Mouse (Mus musculus) urinary bladder, postnatal 10 days (tissue): ENCODE results near the gene Mrpl12.

Experiments
- DNase-seq: peaks from one replicate; pipeline ENCODE4 v3.0.0; 2022; ENCODE audit warnings: low spot score

The Mrpl12 gene

DNA sequence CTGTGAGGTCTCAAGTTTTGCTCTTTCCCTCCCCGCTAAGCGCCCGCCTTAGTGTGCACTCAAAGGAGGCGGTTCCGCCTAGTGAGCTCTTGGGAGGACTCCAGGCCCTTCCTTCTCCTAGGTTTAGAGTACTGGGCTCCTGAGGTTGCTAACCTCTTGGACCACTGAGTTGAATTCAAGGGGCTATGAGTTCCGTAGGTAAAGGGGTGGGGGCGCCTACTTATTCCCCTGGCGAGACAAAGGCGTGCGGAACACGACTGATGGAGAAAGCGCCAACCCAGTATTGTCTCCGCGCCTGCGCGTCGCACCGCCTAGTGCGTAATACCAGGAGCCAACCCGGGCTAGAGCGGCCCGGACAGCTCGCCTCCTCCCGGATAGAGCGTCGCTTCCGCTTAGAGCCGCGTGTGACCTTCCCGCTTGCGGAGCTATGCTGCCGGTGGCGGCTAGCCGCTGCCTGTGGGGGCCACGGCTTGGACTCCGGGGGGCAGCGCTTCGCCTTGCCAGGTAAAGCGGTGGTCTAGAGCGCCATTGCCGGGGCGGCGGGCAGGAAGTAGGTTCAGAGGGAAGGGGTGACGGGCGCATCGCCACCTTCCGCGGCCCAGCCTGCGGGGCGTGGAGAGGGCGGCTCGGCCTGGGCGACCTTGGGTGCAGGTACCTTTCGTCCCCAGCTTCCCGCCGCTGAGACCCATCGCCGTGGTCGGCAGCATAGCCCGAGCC, at the start of gene Mrpl12:
TSS of gene Mrpl12 (plus strand) at position 349 of the 717 bp plus-strand sequence.
- DNase-seq, result peak; percentile 57

DNA sequence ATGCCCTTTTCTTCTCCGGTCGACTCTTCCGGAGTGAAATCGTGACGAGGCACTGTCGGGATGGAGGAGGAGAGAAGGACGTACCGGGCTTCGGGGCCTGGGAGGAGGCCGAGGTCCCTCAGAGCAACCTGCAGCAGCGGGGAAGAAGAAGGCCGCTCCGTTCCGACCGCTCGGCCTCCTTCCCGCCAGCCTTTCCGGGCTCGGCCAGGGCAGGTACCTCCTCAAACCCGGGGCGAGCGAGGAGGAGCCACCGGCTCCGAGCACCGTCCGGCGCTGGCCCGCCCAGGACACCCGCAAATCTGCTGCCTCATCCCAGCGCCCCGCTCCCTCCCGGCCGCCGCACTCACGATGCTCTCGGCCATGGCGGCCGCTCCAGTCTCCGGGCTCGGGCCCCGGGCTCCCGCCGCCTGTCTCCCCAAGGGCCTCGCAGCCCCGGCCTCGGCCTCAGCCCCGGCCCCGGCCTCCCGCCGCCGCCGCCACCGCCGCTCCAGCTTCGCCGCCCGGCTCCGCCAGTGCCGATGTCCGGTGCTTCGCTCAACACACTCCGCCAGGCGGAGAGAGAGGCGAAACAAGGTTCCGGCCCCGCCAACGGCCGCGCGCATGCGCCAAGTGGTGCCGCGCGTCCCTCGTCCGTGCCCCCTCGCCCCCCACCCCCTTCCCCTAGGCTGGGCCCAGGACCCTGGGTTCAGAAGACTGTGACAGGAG, 47.1 kb upstream of the Mrpl12 start, which contains the start of gene Nploc4:
TSS of gene Nploc4 (minus strand) at position 557 of the 705 bp plus-strand sequence.
- peak; percentile 61 for DNase-seq

DNA sequence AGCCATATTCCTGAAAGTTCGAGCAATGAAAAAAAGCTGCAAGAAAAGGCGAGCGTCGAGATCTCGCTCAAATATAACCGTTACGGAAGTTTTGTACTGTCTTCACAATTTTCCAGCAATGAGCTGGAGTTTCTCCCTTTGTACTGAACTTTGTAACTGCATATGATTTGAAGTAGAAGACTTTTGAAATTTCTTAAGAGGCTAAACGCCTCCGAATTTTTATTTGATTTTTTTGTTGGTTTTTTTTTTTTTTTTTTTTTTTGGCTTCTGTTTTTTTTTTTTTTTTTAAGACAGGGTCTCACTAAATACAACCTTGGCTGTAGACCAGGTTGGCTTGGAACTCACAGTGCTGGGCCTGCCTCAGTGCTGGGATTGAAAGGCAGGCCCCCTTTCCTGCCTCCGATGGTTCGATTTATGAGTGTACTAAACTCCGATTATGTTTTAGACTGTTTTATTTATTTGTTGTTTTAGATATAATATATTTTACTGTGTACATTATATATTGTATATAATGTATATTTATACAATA, 46.5 kb upstream of the Mrpl12 start:
- no peak for DNase-seq

DNA sequence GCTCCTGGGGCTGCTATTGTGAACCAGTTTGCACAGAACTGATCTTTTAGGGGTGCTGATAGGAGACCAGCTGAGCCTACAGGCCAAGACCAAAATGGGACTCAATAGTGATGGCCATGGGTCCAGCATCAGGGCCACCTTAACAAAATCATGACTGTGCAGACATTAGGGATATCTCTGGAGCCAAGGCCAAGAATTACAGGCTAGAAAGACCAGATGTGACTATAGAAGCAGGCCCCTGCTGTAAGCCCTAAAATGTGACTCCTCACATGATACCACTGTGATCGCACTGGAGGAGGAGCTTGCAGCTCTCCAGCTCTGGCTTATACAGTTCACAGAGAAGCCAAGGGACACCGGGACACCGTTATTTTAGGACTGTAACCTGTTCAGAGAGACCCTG, 42.1 kb upstream of the Mrpl12 start, which contains the start of gene Tspan10:
TSS of gene Tspan10 (plus strand) at position 301 of the 400 bp plus-strand sequence.
- no peak for DNase-seq

DNA sequence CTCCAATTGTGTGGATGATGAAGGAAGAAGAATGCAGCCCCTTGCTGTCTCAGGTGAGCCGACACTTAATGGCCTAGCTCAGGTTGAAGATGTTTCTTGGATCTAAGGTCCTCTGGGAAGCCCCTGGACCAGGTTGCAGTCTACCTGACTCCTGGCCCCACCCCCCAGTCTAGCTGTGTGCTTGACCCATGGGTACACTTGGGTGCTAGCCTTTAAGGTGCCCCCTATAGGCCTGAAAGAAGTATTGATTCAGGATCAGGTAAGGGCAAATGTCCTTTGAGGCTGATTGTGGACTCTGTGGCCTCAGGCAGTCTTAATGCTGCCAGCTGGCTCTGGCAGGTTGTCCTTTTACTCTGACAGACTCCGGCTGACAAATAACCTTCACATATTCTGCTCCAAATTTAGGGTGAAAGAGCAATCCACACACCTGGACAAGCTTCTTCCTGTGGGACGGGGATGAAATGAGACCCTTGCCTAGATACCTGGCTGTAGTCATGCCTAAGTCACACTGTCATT, 41.6 kb upstream of the Mrpl12 start:
- DNase-seq, result no peak

DNA sequence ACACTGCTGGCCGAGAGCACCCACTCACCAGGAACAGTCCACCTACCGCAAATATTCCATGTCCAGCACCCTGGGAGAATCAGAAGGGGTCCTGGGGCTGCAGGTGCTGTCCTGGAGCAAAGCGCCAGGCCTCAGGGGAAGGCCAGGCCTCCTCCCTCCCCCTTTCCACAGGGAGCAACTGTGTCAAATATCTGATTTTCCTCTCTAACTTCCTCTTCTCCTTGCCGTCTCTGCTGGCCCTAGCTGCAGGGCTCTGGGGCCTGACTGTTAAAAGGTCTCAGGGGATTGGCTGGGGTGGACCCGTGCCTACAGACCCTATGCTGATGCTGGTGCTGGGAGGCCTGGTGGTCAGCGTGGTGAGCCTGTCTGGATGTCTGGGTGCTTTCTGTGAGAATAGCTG, 40.3 kb upstream of the Mrpl12 start:
- no peak for DNase-seq

DNA sequence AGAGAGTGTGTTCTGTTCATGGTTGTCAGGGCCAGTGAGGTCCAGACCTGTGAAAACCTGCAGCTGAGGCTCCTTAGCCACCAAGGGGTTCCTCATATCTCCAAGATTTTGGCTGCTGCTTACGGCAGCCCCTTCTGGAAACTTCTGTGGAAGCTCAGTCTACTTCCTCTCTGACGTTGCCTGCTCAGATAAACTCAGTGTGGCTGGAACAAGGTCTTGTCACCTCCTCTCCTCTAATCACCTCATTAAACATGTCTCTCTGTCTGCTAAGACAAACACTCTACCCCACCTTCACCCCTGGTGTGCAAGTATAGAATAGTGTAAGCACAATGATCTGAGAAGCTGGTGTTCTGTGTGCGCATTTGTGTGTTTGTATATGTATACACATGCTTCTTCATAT, 38.9 kb upstream of the Mrpl12 start:
- no peak for DNase-seq

DNA sequence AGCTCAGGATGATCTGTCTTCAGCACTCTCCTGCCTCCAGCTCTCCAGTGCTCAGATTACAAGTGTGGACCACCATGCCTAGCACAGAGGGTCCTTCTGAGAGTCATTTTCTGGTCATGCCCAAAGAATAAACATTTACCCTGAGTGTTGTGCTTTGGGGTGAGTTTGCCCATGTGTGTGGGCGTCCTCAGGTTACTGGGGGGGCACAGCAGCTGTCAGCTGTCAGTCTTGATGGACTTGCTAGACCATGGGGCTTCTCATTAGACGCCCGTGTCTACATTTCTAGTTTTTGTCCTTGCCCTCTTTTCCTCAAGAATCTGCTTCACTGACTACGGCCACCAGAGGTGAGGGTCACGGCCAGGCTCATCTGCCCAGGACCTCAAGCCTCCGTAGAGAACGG, 37.2 kb upstream of the Mrpl12 start:
- DNase-seq, result no peak

DNA sequence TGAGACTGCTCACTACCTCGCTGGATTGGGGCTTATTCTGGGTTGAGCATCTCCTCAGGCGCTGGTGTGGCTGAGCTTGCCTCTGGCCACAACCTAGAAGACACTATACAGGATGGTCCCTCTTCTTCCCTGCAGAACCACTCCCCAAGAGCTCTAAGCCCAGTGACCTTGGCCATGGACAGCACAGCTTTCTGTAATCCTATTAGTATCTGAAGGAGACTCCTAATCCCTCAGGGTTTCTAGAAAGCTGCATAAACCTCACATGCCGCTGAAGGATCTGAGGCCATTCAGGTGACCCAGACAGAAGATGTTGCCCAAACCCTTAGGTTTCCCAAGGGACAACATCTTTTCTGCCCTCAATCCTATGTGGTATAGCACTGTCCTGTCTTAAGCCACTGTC, 32.2 kb upstream of the Mrpl12 start:
- no peak for DNase-seq

DNA sequence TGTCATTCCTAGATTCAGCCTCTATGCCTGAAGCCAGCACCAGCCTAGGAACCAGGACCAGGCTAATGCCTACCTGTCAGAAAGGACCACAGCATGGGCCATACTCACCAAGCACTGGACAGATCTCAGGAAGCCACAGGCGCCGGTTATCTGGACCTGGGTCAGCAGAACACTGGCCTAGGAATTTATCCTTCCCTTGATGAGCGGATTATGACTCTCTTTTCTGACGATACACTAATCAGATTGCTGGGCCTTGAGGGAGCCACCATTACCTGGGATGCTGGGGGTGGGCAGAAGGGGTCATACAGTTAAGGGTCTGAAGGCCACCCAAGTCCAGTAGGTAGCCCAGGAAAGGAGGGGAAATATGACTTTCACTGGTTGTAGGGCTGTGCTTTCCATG, 31.1 kb upstream of the Mrpl12 start, which contains the start of gene Pde6g:
TSS of gene Pde6g (minus strand) at position 195 of the 400 bp plus-strand sequence.
- no peak for DNase-seq

DNA sequence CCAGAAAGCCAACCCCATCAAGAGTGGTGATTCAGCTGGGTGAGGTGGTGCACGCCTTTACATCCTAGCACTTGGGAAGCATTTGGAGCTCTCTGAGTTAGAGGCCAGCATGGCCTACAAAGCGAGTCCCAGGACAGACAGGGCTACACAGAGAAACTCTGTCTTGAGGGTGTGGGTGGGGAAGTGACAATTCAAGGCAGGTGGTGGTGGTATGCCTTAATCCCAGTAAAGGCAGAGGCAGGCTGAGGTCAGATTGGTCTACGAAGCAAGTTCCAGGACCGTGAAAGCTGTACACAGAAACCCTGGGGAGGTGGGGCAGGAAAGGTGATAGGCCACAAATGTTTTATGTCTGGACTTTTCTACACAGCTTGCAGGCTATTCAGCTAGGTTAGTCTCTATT, 29.4 kb upstream of the Mrpl12 start:
- DNase-seq, result no peak

DNA sequence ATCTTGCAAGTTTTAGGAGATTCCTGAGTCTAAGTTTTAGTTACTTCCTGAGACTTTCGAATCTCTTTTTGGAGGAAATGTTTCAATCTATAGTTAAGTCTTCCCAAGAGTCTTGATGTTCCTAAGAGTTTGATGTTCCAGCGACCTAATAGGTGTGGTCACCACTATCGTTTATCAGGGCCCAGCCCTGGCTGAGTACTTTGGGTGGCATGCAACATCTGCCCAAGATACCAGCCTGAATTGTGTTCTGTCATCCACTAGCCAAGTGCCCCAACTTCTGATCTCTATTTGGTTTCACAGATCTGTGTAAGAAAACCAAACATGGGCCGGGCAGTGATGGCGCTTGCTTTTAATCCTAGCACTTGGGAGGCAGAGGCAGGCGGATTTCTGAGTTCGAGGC, 29.0 kb upstream of the Mrpl12 start:
- no peak for DNase-seq

DNA sequence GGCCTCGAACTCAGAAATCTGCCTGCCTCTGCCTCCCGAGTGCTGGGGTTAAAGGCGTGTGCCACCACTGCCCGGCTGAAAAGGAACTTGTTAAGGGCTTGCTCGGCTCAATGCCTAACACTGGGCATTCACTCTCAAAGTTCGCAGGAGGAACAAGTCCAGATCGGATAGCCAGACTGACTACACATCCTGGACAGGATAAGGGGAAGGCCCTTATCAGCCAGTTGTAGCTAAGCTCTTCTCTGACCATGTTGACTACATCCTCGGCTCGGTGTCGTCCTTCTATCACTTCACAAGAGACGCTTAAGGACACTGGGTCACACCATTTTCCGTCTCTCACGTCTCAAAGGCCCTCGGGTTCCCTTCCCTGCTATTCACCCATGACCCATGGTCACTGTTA, 27.0 kb upstream of the Mrpl12 start:
- DNase-seq, result no peak

DNA sequence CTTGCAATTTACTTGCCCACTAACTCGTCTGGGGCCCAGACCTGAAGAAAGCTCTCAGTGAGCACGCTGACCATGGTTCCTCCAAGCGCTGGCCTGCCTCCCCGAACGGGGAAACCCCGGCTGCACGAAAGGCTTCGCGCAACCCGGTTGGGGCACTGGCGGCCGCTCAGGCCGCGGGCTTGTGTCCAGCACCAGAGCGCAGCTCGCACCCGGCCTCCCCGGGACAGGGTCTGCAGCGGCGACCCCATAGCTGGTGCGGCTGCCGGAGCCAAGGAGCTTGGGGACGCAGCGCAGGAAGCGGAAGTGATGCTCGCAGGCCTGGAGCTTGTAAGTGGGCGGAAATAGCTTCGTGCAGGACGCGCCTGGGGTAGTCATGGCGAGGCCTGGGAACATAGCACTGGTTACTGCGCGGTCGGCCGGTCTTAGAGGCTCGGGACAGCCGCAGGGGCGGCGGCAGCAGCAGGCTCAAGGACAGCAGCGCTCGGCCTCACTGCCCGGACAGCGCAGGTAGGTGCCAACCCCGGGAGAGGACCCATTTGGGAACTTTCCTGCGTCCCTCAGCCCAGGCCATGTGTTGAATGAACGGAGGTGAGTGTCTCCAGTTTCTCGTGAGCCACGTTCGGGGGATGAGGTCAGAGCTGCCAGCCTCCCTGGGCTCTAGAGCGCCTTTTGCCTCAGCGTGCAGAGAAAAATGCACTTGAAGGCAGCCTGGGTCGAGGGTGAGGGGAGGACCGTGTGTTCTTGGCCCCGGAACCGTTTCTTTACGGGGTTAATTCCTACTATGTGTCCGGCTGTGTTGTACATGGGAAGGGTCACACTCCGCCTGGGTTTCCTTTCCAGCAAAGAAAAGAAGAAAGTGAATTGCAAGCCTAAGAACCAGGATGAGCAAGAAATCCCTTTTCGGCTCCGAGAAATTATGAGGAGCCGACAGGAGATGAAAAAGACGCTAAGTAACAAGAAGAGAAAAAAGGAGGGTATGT, 26.4 kb upstream of the Mrpl12 start, which contains the start of the genes Oxld1 and Ccdc137:
TSS of gene Oxld1 (minus strand) at position 297 of the 980 bp plus-strand sequence.
TSS of gene Ccdc137 (plus strand) at position 344 of the 980 bp plus-strand sequence.
- DNase-seq, result peak; percentile 26

DNA sequence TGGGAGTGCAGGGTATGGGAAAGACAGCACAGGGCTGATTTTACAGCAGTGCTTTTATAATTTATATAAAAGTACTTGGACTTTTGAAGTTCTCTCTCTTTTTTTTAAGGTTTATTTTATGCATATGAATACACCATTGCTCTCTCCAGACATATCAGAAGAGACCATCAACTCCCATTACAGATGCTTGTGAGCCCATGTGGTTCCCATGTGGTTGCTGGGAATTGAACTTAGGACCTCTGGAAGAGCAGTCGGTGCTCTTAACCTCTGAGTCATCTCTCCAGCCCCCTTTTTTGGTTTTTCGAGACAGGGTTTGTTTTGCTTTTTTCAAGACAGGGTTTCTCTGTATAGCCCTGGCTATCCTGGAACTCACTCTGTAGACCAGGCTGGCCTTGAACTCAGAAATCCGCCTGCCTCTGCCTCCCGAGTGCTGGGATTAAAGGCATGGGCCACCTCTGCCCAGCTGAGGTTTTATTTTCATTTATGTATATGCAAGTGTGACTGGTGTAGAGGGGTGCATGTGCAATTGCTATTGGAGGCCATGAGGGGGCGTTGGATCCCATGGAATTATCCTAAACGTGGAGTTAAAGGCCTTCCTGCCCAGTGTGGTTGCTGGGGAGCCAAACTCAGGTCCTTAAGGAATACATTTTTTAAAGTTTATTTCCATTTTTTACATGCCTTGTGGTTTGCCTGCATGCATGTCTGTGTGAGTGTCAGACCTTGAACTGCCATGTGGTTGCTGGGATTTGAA, 25.4 kb upstream of the Mrpl12 start:
- no peak for DNase-seq

DNA sequence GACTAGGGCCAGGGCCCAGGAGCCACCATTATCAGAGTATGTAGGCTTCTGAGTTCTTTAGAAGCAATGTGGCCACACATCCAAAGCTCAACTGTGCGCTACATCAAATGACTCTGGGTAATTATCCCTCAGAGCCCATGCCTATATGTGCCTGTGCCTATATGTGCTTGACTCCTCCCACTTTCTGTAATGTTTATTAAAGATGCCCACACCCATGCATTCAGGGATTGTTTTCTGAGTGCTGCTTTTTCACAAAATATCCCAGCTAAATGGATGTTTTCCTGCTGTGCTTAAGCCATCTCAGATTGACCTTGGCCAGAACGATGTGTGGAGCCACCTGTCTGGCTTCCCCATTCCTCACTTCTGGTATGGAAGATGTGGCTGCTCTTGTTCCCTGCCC, 20.9 kb upstream of the Mrpl12 start:
- DNase-seq, result no peak

DNA sequence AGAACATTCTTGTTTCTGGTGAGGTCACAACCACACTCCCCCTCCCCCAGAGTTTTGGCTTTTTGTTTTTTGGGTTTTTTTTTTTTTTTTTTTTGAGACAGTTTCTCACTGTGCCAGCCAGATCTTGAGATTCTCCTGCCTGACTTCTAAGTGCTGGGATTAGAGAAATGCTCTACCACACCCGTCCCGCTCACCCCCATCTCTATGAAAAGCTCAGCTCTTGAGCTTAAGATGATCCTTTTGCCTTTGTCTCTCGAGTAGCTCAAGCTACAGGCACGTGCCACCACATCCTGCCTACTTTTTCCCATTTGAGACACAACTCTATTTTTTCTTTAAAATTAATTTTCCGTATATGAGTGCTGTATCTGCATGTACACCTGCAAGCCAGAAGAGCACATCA, 20.0 kb upstream of the Mrpl12 start:
- no peak for DNase-seq

DNA sequence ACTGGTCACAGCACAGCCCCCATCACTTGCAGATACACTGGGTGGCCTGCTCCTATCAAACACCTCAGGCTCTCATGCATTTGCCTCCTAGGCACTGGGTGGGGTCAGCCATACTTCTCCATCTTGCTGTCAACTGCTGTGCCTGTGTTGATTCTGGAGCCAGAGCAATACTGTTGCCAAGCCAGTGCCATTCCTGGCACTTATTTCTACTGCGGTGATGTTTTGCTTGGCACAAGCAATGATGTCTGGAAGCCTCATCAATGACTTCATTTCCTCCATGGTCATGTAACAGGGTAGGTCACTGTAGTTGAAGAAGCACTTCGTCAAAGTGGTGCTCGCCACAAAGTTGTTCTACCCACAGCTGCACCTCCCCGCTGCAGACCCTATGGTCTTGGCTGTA, 18.9 kb upstream of the Mrpl12 start:
- no peak for DNase-seq

DNA sequence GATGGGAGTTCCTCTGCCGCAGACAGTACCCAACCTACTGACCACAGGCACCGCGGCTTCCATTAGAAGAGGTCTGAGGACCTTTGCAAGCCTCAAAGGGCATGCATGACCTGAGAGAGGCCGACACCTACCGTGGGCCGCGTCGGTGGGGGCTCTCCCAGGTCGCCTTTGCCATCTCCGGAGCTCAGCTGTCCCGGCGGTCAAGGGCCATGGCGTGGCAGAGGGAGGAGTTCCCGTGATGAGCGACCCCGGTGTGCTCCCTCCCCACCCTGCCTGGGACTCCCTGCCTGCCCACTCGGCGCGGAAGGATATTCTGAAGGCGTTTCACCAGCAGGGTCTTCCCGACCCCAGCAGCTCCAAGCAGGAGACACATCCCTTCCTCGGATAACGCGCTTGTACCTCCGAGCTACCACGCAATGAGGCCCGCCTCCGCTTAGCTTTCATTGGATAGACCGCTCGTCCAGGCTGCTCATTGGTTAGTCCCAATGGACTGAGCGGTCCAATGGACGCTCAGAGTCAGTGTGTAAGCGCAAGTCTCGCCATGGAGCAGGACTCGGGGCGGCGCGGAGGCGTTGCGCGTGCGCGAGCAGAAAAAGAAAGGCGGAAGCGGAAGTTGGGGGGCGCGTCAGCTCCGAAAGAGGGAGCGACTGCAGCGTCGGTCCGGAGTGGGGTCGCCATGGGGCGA, 17.2 kb upstream of the Mrpl12 start, which contains the start of gene Arl16:
TSS of gene Arl16 (minus strand) at position 557 of the 685 bp plus-strand sequence.
- DNase-seq, result peak; percentile 66

DNA sequence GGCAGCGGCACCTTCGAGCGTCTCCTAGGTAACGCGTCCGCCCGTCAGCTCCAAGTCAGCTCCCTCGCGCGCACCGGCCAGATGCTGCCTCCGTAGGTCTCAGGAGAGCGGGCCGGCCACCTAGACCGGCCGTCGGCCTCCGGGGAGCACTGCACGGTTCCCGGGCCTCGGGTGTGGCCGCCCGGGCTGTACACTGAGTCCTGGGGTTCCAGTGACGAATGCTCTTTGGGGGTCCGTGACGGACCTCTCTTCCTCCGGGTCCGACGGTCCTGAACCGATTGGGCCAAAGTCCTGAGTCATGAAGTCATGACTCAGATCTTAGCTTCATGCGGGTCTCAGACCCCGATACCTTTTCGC, 16.7 kb upstream of the Mrpl12 start:
- no peak for DNase-seq
